11 mouse cellular contexts compared by ENCODE assay signal in the genomic region with DNA sequence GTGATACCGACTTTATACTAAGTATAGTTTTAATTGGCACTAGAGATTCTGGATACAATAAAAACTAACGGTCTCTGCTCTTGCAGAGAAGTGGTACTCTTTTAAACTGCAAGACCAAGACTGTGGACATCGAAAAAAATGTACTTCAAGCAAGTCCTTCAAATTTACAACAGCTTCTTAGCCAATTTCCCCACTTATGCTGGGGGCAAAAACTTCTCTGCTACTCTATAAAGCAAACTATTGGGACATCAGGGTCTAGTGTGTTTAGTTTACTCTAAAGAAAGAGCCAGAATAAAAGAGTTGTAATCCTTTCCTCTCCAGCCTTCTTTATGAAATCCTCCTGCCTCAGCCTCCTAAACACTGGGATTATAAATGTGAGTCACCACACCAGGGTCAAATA. TPM values are rescaled to one million over a fixed set of nuclear protein-coding genes. Genes with fewer than 3 reads are reported as not detected.
A peak's percentile ranks its signal among the peaks of the same experiment; 100 is the strongest.
DNase-seq lines count a peak whose midpoint lies in the region; ATAC-seq and TF ChIP-seq lines count a peak whose summit lies in the region.
"Had no signal": no experiment of that assay in that cellular context is flagged by ENCODE, and none has a peak within 500 bp of the region (broad histone marks: within the 10 kb centered on the region; RNA-seq: fewer than 3 reads in every experiment).

No protein-coding gene starts in this region.

- H3K27me3 ChIP-seq in forebrain, embryonic 13.5 days = no peaks in the 10 kb centered on the region
- H3K27me3 ChIP-seq in limb, embryonic 14.5 days (ENCODE audit: control insufficient read depth, insufficient read depth, low read length) = no peaks in the 10 kb centered on the region
- no peaks in the 10 kb centered on the region for H3K27me3 ChIP-seq in neural tube, embryonic 15.5 days (replicated peaks)

- H3K9ac ChIP-seq in forebrain, embryonic 13.5 days = 0 out of 2 replicates have a peak overlapping the region, but pooled peaks have one; percentile 16
- H3K9ac ChIP-seq in limb, embryonic 14.5 days (ENCODE audit: low read depth, low read length, severe bottlenecking) = no peak overlapping the region
- H3K9ac ChIP-seq in neural tube, embryonic 15.5 days (replicated peaks) = no peak overlapping the region

- peak overlapping the region; percentile 92 for H3K4me2 ChIP-seq in forebrain, embryonic 13.5 days
- peak overlapping the region; percentile 69 for H3K4me2 ChIP-seq in limb, embryonic 14.5 days (replicated peaks; ENCODE audit: low read depth, low read length, severe bottlenecking)
- H3K4me2 ChIP-seq in neural tube, embryonic 15.5 days = peak overlapping the region; percentile 69

- H3K9me3 ChIP-seq in forebrain, embryonic 13.5 days (replicated peaks) = no peaks in the 10 kb centered on the region
- no peaks in the 10 kb centered on the region for H3K9me3 ChIP-seq in limb, embryonic 14.5 days (ENCODE audit: control insufficient read depth, low read length)
- no peaks in the 10 kb centered on the region for H3K9me3 ChIP-seq in neural tube, embryonic 15.5 days (replicated peaks)

- TF ChIP-seq CTCF in layer of hippocampus, adult 2 months (conservative IDR thresholded peaks at IDR 0.05) = no peak

- peak overlapping the region; percentile 88 for H3K4me3 ChIP-seq in layer of hippocampus, adult 2 months
- peak overlapping the region; percentile 95 for H3K4me3 ChIP-seq in forebrain, embryonic 13.5 days
- H3K4me3 ChIP-seq in limb, embryonic 14.5 days (replicated peaks; ENCODE audit: low read length) = peak overlapping the region; percentile 69
- H3K4me3 ChIP-seq in neural tube, embryonic 15.5 days (replicated peaks) = peak overlapping the region; percentile 84

- 94% methylated on average over 3 of the region's 3 CpGs for WGBS in forebrain, embryonic 13.5 days
- 79% methylated on average over 3 of the region's 3 CpGs for WGBS in limb, embryonic 14.5 days
- 95% methylated on average over 3 of the region's 3 CpGs for WGBS in neural tube, embryonic 15.5 days

- no peak overlapping the region; the same call in 1 of the 2 replicates for H3K27ac ChIP-seq in layer of hippocampus, adult 2 months
- H3K27ac ChIP-seq in forebrain, embryonic 13.5 days = no peak overlapping the region
- H3K27ac ChIP-seq in limb, embryonic 14.5 days (replicated peaks; ENCODE audit: low read depth, low read length) = no peak overlapping the region
- H3K27ac ChIP-seq in neural tube, embryonic 15.5 days (replicated peaks) = no peak overlapping the region
- H3K27ac ChIP-seq: macrophage had no signal

- peaks cover 36% of the 10 kb centered on the region for H3K4me1 ChIP-seq in forebrain, embryonic 13.5 days
- peaks cover 12% of the 10 kb centered on the region for H3K4me1 ChIP-seq in limb, embryonic 14.5 days (ENCODE audit: control insufficient read depth, insufficient read depth, low read length)
- H3K4me1 ChIP-seq in neural tube, embryonic 15.5 days = peaks cover 32% of the 10 kb centered on the region

- H3K36me3 ChIP-seq in forebrain, embryonic 13.5 days (ENCODE audit: poor library complexity, severe bottlenecking) = peaks cover 53% of the 10 kb centered on the region
- peaks cover 58% of the 10 kb centered on the region for H3K36me3 ChIP-seq in limb, embryonic 14.5 days (ENCODE audit: control insufficient read depth, insufficient read depth, low read length)
- peaks cover 49% of the 10 kb centered on the region for H3K36me3 ChIP-seq in neural tube, embryonic 15.5 days

- no peak for DNase-seq in layer of hippocampus, adult 2 months (ENCODE audit: low spot score in 2 of 2)
- DNase-seq in layer of hippocampus, adult 9-10 months (ENCODE audit: low spot score) = no peak
- no peak for DNase-seq in limb, embryonic 14.5 days (ENCODE audit: low spot score)
- DNase-seq in spleen, postnatal 14 days (ENCODE audit: low spot score in 2 of 2) = no peak
- DNase-seq in adrenal gland, adult 18-20 months (ENCODE audit: low spot score in 2 of 2) = no peak
- DNase-seq in cerebellum, adult 11-12 months = no peak
- DNase-seq: gastrocnemius, postnatal 10 days; right cerebral cortex, postnatal 4 days had no signal

- no peak for TF ChIP-seq POLR2A in limb, embryonic 14.5 days (IDR thresholded peaks at IDR 0.05; ENCODE audit: borderline replicate concordance, extremely low read depth, insufficient read depth, insufficient read length)

- ATAC-seq in forebrain, embryonic 13.5 days = no peak
- no peak for ATAC-seq in limb, embryonic 14.5 days (ENCODE audit: low FRiP score, low read depth)
- ATAC-seq in neural tube, embryonic 15.5 days (ENCODE audit: low FRiP score) = no peak

RNA-seq across cellular contexts. Expression of gene Ddx17, which starts 2.6 kb away (rescaled TPM):
- 100 to 1,000 TPM; 322 to 329 TPM for total RNA-seq in layer of hippocampus, adult 2 months (2021)
- 61.5 and 66.8 TPM in 2 replicates for polyA plus RNA-seq in forebrain, embryonic 13.5 days (2015; fragmentation: Nextera tagmentation; extraction: Ambion mirVana)
- 724 and 821 TPM in 2 replicates for polyA plus RNA-seq in limb, embryonic 14.5 days (2012; rRNA removed)
- 92.6 and 98.0 TPM in 2 replicates for polyA plus RNA-seq in limb, embryonic 14.5 days (2014; fragmentation: Nextera tagmentation; extraction: Ambion mirVana)
- 47.9 and 49.6 TPM in 2 replicates for polyA plus RNA-seq in neural tube, embryonic 15.5 days (2015; fragmentation: Nextera tagmentation; extraction: Ambion mirVana)
- 100 to 1,000 TPM; 263 to 265 TPM for total RNA-seq in adrenal gland, adult 18-20 months (2021)

RNA-seq across cellular contexts. Expression of gene Kdelr3, which starts 27.8 kb away (rescaled TPM):
- under 1 TPM in 1 of 2 experiments, not detected in 1; 0.51 TPM for total RNA-seq in layer of hippocampus, adult 2 months (2021)
- polyA plus RNA-seq in forebrain, embryonic 13.5 days (2015; fragmentation: Nextera tagmentation; extraction: Ambion mirVana) = 5.1 and 6.4 TPM in 2 replicates
- 143 and 171 TPM in 2 replicates for polyA plus RNA-seq in limb, embryonic 14.5 days (2012; rRNA removed)
- polyA plus RNA-seq in limb, embryonic 14.5 days (2014; fragmentation: Nextera tagmentation; extraction: Ambion mirVana) = 137 and 158 TPM in 2 replicates
- polyA plus RNA-seq in neural tube, embryonic 15.5 days (2015; fragmentation: Nextera tagmentation; extraction: Ambion mirVana) = 18.5 and 23.9 TPM in 2 replicates
- 1 to 10 TPM; 1.6 to 4.0 TPM for total RNA-seq in adrenal gland, adult 18-20 months (2021)
- polyA plus RNA-seq: macrophage had no signal

RNA-seq across cellular contexts. Expression of gene Kcnj4, which starts 38.9 kb away (rescaled TPM):
- total RNA-seq in layer of hippocampus, adult 2 months (2021) = 10 to 100 TPM; 85.5 to 88.6 TPM
- polyA plus RNA-seq in forebrain, embryonic 13.5 days (2015; fragmentation: Nextera tagmentation; extraction: Ambion mirVana) = not detected in 2 replicates
- polyA plus RNA-seq in limb, embryonic 14.5 days (2012; rRNA removed) = 0.36 and 0.43 TPM in 2 replicates
- polyA plus RNA-seq in limb, embryonic 14.5 days (2014; fragmentation: Nextera tagmentation; extraction: Ambion mirVana) = 0.08 TPM in 1 of 2 replicates, not detected in the other
- not detected in 2 replicates for polyA plus RNA-seq in neural tube, embryonic 15.5 days (2015; fragmentation: Nextera tagmentation; extraction: Ambion mirVana)
- under 1 TPM in 1 of 2 experiments, not detected in 1; 0.42 TPM for total RNA-seq in adrenal gland, adult 18-20 months (2021)
- polyA plus RNA-seq: macrophage had no signal
